Mouse (Mus musculus) CD4-positive, CD25-positive, alpha-beta regulatory T cell, adult 4 months (primary cell): ENCODE data around the gene Socs2. TPM values are rescaled to one million over a fixed set of nuclear protein-coding genes. Genes with fewer than 3 reads are reported as not detected.

Source experiments
- ATAC-seq: one replicate; pipeline ENCODE4 v1.8.0; 2017
- polyA plus RNA-seq, 2 experiments: library from polyadenylated mRNA; unstranded; fragments of 100-300 nt; shearing (Covaris generic); gene quantifications; one replicate each; pipeline ENCODE4 v1.2.1; 2017

The Socs2 gene
- polyA plus RNA-seq, result 10 to 100 TPM; 37.5 to 40.4 TPM

GRCm38 (mm10) chr10:95416685-95417495, at the start of gene Socs2:
Gene Socs2 (minus strand): TSS chr10:95417180.
- peak; percentile 44 for ATAC-seq

GRCm38 (mm10) chr10:95465485-95465896, 48.5 kb upstream of the Socs2 start:
- no peak for ATAC-seq

GRCm38 (mm10) chr10:95464527-95464926, 47.5 kb upstream of the Socs2 start:
- ATAC-seq, result no peak

- no peak for ATAC-seq
These were observed 45.3 kb upstream of the Socs2 start for GRCm38 (mm10) chr10:95462231-95462630.

- ATAC-seq, result no peak
These were observed 44.1 kb upstream of the Socs2 start for GRCm38 (mm10) chr10:95461053-95461553.

GRCm38 (mm10) chr10:95458050-95458806, 41.2 kb upstream of the Socs2 start:
- no peak for ATAC-seq

GRCm38 (mm10) chr10:95457367-95458049, 40.5 kb upstream of the Socs2 start:
- ATAC-seq, result no peak

- no peak for ATAC-seq
These were observed 39.1 kb upstream of the Socs2 start for GRCm38 (mm10) chr10:95456103-95456502.

- ATAC-seq, result no peak
These were observed 36.3 kb upstream of the Socs2 start for GRCm38 (mm10) chr10:95453282-95453681.

- no peak for ATAC-seq
These were observed 32.1 kb upstream of the Socs2 start for GRCm38 (mm10) chr10:95449033-95449432.

- no peak for ATAC-seq
These were observed 31.0 kb upstream of the Socs2 start for GRCm38 (mm10) chr10:95447954-95448353.

- ATAC-seq, result no peak
These were observed 28.4 kb upstream of the Socs2 start for GRCm38 (mm10) chr10:95445104-95446056.

GRCm38 (mm10) chr10:95442334-95442733, 25.4 kb upstream of the Socs2 start:
- no peak for ATAC-seq

GRCm38 (mm10) chr10:95440566-95440965, 23.6 kb upstream of the Socs2 start:
- ATAC-seq, result no peak

- ATAC-seq, result no peak
These were observed 22.8 kb upstream of the Socs2 start for GRCm38 (mm10) chr10:95439718-95440339.

GRCm38 (mm10) chr10:95438941-95439340, 22.0 kb upstream of the Socs2 start:
- no peak for ATAC-seq

GRCm38 (mm10) chr10:95430271-95430670, 13.3 kb upstream of the Socs2 start:
- ATAC-seq, result no peak

- ATAC-seq, result no peak
These were observed 12.1 kb upstream of the Socs2 start for GRCm38 (mm10) chr10:95429111-95429510.

- no peak for ATAC-seq
These were observed 9.5 kb upstream of the Socs2 start for GRCm38 (mm10) chr10:95426207-95427115.

- no peak for ATAC-seq
These were observed 5.7 kb upstream of the Socs2 start for GRCm38 (mm10) chr10:95422681-95423080.
